Mouse (Mus musculus) midbrain, embryonic 16.5 days (tissue): ENCODE data around the gene Gm20388. TPM values are rescaled to one million over a fixed set of nuclear protein-coding genes. Genes with fewer than 3 reads are reported as not detected.

ENCODE experiments used
- ATAC-seq: fragments of 200-750 bp; cut with Nextera tagmentation; 2 replicates; pipeline ENCODE4 v1.8.0; 2017; ENCODE audit warnings: moderate TSS enrichment
- H3K27ac ChIP-seq: fragments of 300-500 bp; sonication (generic); 2 replicates; pipeline ENCODE4 v1.5.1; 2014; ENCODE audit warnings: mild to moderate bottlenecking, low read length, mixed read lengths
- H3K27me3 ChIP-seq: fragments of 300-500 bp; sonication (generic); 2 replicates; pipeline ENCODE4 v1.6.1; 2014; ENCODE audit warnings: low read depth, low read length, mixed read lengths; ENCODE audit not compliant: control insufficient read depth, insufficient read depth
- H3K36me3 ChIP-seq: fragments of 300-500 bp; sonication (generic); 2 replicates; pipeline ENCODE4 v1.6.1; 2014; ENCODE audit warnings: mild to moderate bottlenecking, low read length, moderate library complexity, mixed read lengths; ENCODE audit not compliant: control insufficient read depth, insufficient read depth
- H3K4me1 ChIP-seq: fragments of 300-500 bp; sonication (generic); 2 replicates; pipeline ENCODE4 v1.6.1; 2014; ENCODE audit warnings: mild to moderate bottlenecking, low read length, mixed read lengths; ENCODE audit not compliant: control insufficient read depth, insufficient read depth
- H3K4me2 ChIP-seq: fragments of 300-500 bp; sonication (generic); 2 replicates; pipeline ENCODE4 v1.6.1; 2014; ENCODE audit warnings: mild to moderate bottlenecking, low read length, mixed read lengths
- H3K4me3 ChIP-seq: fragments of 300-500 bp; sonication (generic); 2 replicates; pipeline ENCODE4 v1.5.1; 2014; ENCODE audit warnings: low read depth, mild to moderate bottlenecking, low read length, moderate library complexity, mixed read lengths
- H3K9ac ChIP-seq: fragments of 300-500 bp; sonication (generic); 2 replicates; pipeline ENCODE4 v1.6.1; 2014; ENCODE audit warnings: low read depth, low read length, mixed read lengths
- H3K9me3 ChIP-seq: fragments of 300-500 bp; sonication (generic); replicated peaks from 2 replicates; pipeline ENCODE4 v1.6.1; 2014; ENCODE audit warnings: mild to moderate bottlenecking, low read length, mixed read lengths; ENCODE audit not compliant: control insufficient read depth, poor library complexity, severe bottlenecking
- WGBS: fragments of 180-500 bp; shearing (Covaris S2); extraction: QIAGEN DNeasy Blood & Tissue Kit; methylation state at CpG from one replicate; pipeline ENCODE4 v1.1.7; 2014; 5-methylcytosine and 5-hydroxymethylcytosine counted together
- polyA plus RNA-seq: library from polyadenylated mRNA; unstranded; fragments of >200 nt; fragmentation: Nextera tagmentation; extraction: Ambion mirVana; gene quantifications from 2 replicates; pipeline ENCODE4 v1.2.1, GENCODE M21; 2015

The Gm20388 gene
- polyA plus RNA-seq, 1 experiment from 2014 or later = 7.5 TPM

DNA sequence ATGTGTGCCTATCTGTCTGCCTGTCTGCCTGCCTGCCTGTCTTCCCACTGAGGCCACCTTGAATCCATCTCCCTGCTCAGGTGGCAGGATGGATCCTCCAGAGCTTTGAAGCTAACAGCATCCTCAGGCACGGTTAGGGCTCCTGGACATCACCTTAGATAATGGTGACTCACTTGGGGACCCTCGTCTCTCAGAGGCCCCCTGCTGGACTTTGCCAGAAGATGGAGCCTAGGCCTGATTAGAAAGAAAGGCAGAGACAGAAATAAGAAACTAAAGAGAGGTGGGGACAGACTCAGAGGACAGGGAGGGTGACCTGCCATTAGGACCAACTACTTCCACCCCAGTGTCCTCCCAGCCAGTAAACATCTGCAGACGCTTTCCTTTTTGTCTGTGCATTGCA, 1488.5 kb downstream of the Gm20388 start:
- H3K9me3 ChIP-seq = no peaks in the 10 kb centered on the region
- no peaks in the 10 kb centered on the region for H3K36me3 ChIP-seq
- H3K4me1 ChIP-seq = peaks cover 7% of the 10 kb centered on the region
- H3K9ac ChIP-seq = no peak overlapping the region
- no peak overlapping the region for H3K27ac ChIP-seq
- WGBS = 51% methylated on average over 3 of the region's 3 CpGs
- H3K4me3 ChIP-seq = no peak overlapping the region
- no peak overlapping the region for H3K4me2 ChIP-seq
- no peak for ATAC-seq
- peaks cover 20% of the 10 kb centered on the region for H3K27me3 ChIP-seq

DNA sequence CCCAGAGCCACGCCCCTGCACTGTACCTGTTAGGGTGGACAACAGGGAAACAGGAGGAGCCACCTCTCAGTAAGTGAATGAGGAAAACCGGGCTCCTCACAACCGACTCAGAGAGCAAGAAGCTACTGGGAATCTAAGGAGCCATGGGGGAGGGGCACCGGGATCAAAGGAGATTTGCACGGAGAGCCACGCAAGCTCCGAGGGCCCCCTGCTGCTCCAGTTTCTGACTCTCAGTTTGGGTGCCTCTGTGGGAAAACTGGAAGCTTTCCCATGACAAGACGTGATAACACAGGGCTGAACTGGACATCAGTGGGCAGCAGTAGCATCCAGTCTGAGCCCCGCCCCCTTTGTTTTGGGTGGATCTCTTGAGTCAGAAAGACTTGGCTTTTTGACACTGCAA, 1489.9 kb downstream of the Gm20388 start:
- Histone ChIP-seq H3K27ac (no peak overlapping the region), H3K4me2 (no peak overlapping the region), H3K9me3 (no peaks in the 10 kb centered on the region), H3K36me3 (no peaks in the 10 kb centered on the region), H3K4me1 (peaks cover 7% of the 10 kb centered on the region), H3K4me3 (no peak overlapping the region), H3K27me3 (peaks cover 15% of the 10 kb centered on the region; the same call in 1 of the 2 replicates), H3K9ac (no peak overlapping the region)
- ATAC-seq = no peak
- WGBS = 22% methylated on average over 9 of the region's 9 CpGs

DNA sequence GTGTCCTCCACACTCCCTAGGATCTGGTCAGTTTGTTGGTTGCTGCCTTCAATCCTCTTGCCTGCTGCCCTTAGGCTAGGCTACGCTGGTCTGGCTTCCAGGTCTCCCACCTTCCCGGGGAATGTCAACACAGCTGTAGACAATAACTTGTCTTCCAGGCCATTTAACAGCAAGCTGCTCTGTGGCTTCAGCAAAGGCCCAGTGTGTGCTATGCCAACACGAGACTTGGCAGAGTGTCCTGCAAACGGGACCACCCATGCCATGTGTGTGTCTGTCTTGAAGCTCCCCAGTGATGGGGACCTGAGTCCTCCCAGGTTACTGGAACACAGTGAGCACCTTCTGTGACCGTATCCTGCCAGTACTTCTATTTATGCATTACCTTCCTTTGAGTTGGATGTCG, 1493.2 kb downstream of the Gm20388 start:
- H3K9me3 ChIP-seq = no peaks in the 10 kb centered on the region
- no peak overlapping the region for H3K4me2 ChIP-seq
- no peak overlapping the region for H3K27ac ChIP-seq
- no peak overlapping the region for H3K4me3 ChIP-seq
- no peaks in the 10 kb centered on the region for H3K36me3 ChIP-seq
- no peaks in the 10 kb centered on the region for H3K4me1 ChIP-seq
- H3K9ac ChIP-seq = no peak overlapping the region
- ATAC-seq = no peak
- H3K27me3 ChIP-seq = 0 out of 2 replicates have a peak, but pooled peaks cover 5% of the 10 kb centered on the region
- WGBS = 81% methylated on average over 6 of the region's 6 CpGs

DNA sequence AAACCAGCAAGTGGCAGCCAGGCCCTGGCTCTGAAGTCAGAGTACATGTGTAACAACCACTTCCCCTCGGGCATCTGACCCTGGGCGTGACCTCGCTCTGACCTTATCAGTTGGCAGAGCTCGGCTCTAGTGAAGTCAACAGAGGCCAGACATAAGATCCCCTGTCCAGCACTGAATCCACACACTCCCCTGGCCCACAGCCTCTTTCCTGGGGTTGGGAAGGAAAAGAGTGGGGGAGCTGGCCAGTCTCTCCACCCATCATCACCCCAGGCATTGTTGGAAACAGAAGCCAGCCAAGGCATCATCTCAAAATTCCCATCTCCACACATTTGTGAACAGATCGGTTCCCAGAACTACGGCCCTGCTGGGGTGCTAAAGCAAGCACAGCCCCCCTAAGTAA, 1507.4 kb downstream of the Gm20388 start:
- 63% methylated on average over 6 of the region's 6 CpGs for WGBS
- no peaks in the 10 kb centered on the region for H3K4me1 ChIP-seq
- H3K27me3 ChIP-seq = no peaks in the 10 kb centered on the region
- no peak overlapping the region for H3K4me2 ChIP-seq
- no peak for ATAC-seq
- H3K9me3 ChIP-seq = no peaks in the 10 kb centered on the region
- H3K4me3 ChIP-seq = no peak overlapping the region
- H3K27ac ChIP-seq = no peak overlapping the region
- no peak overlapping the region for H3K9ac ChIP-seq
- no peaks in the 10 kb centered on the region for H3K36me3 ChIP-seq

DNA sequence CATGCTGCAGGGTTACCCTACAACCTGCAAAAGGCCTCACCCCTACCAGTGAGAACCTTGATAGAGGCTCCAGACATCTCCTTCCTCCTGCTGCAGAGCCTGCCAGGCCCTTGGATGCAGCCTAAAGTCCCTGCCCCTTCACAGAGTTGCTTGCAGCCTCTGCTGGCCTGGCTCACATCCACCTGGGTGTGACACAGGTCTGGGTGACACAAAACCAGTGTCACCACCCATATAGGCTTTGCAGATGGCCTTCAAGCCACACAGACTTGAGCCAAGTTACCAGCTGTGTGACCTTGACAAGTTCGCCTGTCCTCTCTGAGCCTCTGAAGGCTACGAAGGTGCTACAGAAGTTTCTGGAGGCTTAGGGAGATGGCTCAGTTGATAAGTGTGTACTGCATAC, 1508.9 kb downstream of the Gm20388 start:
- Histone ChIP-seq H3K4me3 (no peak overlapping the region), H3K27ac (no peak overlapping the region), H3K4me1 (no peaks in the 10 kb centered on the region), H3K27me3 (no peaks in the 10 kb centered on the region), H3K9me3 (no peaks in the 10 kb centered on the region), H3K4me2 (no peak overlapping the region), H3K36me3 (no peaks in the 10 kb centered on the region), H3K9ac (no peak overlapping the region)
- 100% methylated on average over 2 of the region's 2 CpGs for WGBS
- no peak for ATAC-seq

DNA sequence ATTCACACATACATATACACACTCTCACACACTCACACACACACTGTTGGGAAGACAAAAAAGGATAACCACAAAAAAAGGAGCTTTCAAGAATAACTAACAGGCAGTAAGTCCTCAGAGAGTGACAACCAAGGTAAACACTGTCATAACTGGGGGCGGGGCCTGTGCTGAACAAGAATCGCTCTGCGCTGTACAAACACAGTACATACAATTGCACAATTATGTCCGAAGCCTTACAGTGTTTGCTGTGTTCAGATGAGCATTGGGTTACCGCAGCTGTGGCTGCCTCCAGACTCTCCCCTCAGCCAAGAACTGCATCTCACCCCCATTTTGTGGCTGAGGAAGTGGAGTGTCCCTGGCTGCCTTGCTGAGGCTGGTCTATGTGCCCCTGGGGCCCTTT, 1510.4 kb downstream of the Gm20388 start:
- no peak overlapping the region for H3K4me2 ChIP-seq
- no peaks in the 10 kb centered on the region for H3K27me3 ChIP-seq
- H3K4me3 ChIP-seq = no peak overlapping the region
- H3K9me3 ChIP-seq = no peaks in the 10 kb centered on the region
- WGBS = 82% methylated on average over 5 of the region's 5 CpGs
- H3K36me3 ChIP-seq = no peaks in the 10 kb centered on the region
- H3K9ac ChIP-seq = no peak overlapping the region
- H3K27ac ChIP-seq = no peak overlapping the region
- ATAC-seq = no peak
- H3K4me1 ChIP-seq = no peaks in the 10 kb centered on the region

DNA sequence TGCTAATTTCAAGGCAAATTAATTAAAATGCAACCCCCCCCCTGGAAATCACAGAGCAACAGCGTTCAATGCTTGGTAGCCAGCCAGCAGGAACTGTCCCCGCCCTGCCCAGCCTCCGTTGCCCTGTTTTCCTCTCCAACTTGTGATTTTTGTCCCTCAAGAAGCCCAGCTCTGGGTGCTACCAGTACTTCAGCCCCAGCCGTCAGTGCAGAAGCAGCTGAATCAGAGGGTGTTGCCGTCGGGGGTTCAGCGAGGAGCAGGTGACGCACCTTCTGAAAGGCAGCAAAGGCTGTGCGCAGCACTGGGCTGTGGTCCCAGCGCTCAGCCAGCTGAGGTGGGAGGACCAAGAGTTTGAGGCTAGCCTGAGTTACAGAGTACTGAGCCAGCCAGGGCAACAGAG, 1513.4 kb downstream of the Gm20388 start:
- Histone ChIP-seq H3K4me1 (no peaks in the 10 kb centered on the region), H3K9me3 (no peaks in the 10 kb centered on the region), H3K4me2 (no peak overlapping the region), H3K27me3 (no peaks in the 10 kb centered on the region), H3K36me3 (no peaks in the 10 kb centered on the region), H3K9ac (no peak overlapping the region), H3K4me3 (no peak overlapping the region), H3K27ac (no peak overlapping the region)
- ATAC-seq = no peak
- WGBS = 93% methylated on average over 10 of the region's 10 CpGs

DNA sequence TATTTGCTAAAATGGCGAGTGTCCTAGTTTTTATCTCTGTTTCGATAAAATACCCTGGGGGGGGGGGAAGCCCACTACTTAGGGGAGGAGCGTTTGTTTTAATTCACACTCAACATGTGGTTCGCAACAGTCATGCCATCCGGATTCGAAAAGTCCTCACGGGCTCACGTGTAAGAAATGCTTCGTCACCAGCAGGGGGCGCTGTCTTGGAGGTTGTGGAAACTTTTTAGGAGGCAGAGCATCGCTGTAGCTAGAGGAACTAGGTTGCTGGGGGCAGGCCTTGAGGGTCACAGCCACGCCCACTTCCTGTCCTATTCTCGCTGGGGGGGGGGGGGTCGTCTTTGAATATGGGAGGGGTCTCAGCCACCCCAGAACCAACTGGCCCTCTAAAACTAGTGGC, 1514.0 kb downstream of the Gm20388 start:
- Histone ChIP-seq H3K4me1 (no peaks in the 10 kb centered on the region), H3K27me3 (no peaks in the 10 kb centered on the region), H3K9me3 (no peaks in the 10 kb centered on the region), H3K4me3 (no peak overlapping the region), H3K27ac (no peak overlapping the region), H3K36me3 (no peaks in the 10 kb centered on the region), H3K9ac (no peak overlapping the region), H3K4me2 (no peak overlapping the region)
- no peak for ATAC-seq
- 89% methylated on average over 14 of the region's 14 CpGs for WGBS

DNA sequence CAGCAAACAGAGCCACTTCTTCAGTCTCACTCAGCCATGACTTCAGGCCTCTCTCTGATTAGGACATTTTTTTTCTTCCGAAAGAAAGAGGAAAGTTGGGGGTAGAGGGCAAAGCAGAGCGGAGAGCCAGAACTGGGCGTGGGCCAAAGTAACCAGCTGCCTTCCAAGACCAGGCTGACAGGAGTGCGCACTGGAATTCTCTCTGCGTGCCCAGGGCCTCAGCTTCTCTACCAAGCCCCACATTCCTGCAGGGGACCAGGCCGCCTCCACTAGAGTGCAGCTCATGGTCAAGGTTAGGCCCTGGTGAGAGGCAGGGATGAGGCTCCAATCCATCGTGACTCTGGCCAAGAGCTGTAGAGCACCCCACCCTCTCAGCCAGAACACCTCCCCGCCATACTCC, 1520.9 kb downstream of the Gm20388 start:
- Histone ChIP-seq H3K4me3 (no peak overlapping the region), H3K9ac (no peak overlapping the region), H3K9me3 (no peaks in the 10 kb centered on the region), H3K27ac (no peak overlapping the region), H3K36me3 (no peaks in the 10 kb centered on the region), H3K27me3 (peaks cover 10% of the 10 kb centered on the region), H3K4me1 (peaks cover 4% of the 10 kb centered on the region; the same call in 1 of the 2 replicates), H3K4me2 (no peak overlapping the region)
- 80% methylated on average over 8 of the region's 8 CpGs for WGBS
- no peak for ATAC-seq
